Mouse (Mus musculus) embryonic facial prominence, embryonic 10.5 days (tissue): ENCODE results near the gene Chd6. TPM values are rescaled to one million over a fixed set of nuclear protein-coding genes. Genes with fewer than 3 reads are reported as not detected.

Experiments
- DNase-seq: peaks from one replicate; pipeline ENCODE4 v3.0.0-alpha.2; 2017; ENCODE audit warnings: low spot score
- H3K27ac ChIP-seq: fragments of 300-500 bp; sonication (generic); replicated peaks from 2 replicates; pipeline ENCODE4 v1.5.1; 2016; ENCODE audit warnings: mild to moderate bottlenecking
- H3K27me3 ChIP-seq: fragments of 300-500 bp; sonication (generic); replicated peaks from 2 replicates; pipeline ENCODE4 v1.6.1; 2016; ENCODE audit warnings: low read depth, mild to moderate bottlenecking; ENCODE audit not compliant: poor library complexity, severe bottlenecking
- H3K36me3 ChIP-seq: fragments of 300-500 bp; sonication (generic); replicated peaks from 2 replicates; pipeline ENCODE4 v1.6.1; 2016; ENCODE audit warnings: mild to moderate bottlenecking, moderate library complexity
- H3K4me1 ChIP-seq: fragments of 300-500 bp; sonication (generic); 2 replicates; pipeline ENCODE4 v1.6.1; 2016
- H3K4me3 ChIP-seq: fragments of 300-500 bp; sonication (generic); 2 replicates; pipeline ENCODE4 v1.5.1; 2016; ENCODE audit warnings: mild to moderate bottlenecking, moderate library complexity
- H3K9me3 ChIP-seq: fragments of 300-500 bp; sonication (generic); 2 replicates; pipeline ENCODE4 v1.6.1; 2016; ENCODE audit warnings: mild to moderate bottlenecking
- WGBS: fragments of 180-500 bp; shearing (Covaris S2); methylation state at CpG from one replicate; pipeline ENCODE4 v1.1.7; 2016; 5-methylcytosine and 5-hydroxymethylcytosine counted together
- polyA plus RNA-seq: library from polyadenylated mRNA; unstranded; fragments of >200 nt; fragmentation: Nextera tagmentation; extraction: Ambion mirVana; gene quantifications from 2 replicates; pipeline ENCODE4 v1.2.1, GENCODE M21; 2016

Chd6 gene
- polyA plus RNA-seq, 1 experiment from 2014 or later: 34.4 TPM

DNA sequence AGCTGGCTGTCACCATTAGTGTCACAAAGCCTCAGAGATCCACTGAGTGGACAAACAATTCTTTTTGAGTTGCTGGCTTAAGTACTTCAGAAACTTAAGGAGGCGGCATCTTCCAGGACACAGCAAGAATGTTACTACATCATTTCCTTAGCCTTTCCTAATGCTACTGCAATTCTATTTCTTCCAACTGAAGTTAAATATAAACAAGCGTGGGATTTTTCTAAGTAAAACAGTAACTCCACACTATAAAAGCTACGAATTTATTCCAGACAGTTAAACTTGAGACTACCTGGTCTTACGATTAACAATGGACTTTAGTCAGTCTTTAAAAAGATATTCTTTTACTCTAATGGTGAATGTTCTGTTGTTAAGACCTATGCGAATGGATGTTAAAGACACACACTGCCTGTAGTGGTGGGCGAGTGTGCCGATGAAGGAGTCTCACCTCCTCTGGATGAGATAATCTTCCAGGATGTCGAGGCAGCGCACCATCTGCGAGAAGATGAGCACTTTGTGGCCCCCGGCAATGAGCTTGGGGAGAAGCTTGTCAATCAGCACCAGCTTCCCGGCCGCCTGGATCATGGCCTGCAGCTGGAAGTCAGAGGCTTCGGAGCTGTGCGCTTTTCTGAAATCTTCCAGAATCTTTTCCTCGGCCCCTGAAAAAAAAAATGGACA, 96.2 kb downstream of the Chd6 start:
- WGBS: 91% methylated on average over 16 of the region's 16 CpGs
- no peak overlapping the region for H3K4me3 ChIP-seq
- DNase-seq: no peak
- H3K9me3 ChIP-seq: no peaks in the 10 kb centered on the region
- no peaks in the 10 kb centered on the region for H3K27me3 ChIP-seq
- no peak overlapping the region for H3K27ac ChIP-seq
- peaks cover 100% of the 10 kb centered on the region for H3K36me3 ChIP-seq
- H3K4me1 ChIP-seq: no peaks in the 10 kb centered on the region

DNA sequence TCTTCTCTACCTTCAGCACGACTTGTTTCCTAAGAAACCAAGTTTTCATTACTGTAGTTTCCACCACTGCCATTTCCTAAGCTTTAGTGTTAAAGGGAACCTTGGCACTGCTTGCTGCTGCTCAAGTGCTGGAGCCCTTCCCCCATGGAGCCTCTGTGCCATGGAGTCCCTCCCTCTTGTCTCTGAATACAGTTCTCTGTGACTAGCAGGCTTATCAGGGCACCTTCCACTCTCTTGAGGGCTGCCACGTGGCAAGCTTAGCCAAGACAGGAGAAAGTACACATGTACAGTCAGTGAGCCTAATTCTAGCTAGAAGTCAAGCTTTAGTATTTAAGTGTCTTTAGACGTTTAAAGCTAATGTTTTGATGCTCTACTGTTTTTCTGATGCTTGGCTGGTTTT, 104.5 kb downstream of the Chd6 start:
- H3K27me3 ChIP-seq: no peaks in the 10 kb centered on the region
- DNase-seq: no peak
- H3K4me1 ChIP-seq: no peaks in the 10 kb centered on the region
- no peaks in the 10 kb centered on the region for H3K9me3 ChIP-seq
- 78% methylated on average over 3 of the region's 3 CpGs for WGBS
- H3K36me3 ChIP-seq: peaks cover 83% of the 10 kb centered on the region
- H3K27ac ChIP-seq: no peak overlapping the region
- no peak overlapping the region for H3K4me3 ChIP-seq

DNA sequence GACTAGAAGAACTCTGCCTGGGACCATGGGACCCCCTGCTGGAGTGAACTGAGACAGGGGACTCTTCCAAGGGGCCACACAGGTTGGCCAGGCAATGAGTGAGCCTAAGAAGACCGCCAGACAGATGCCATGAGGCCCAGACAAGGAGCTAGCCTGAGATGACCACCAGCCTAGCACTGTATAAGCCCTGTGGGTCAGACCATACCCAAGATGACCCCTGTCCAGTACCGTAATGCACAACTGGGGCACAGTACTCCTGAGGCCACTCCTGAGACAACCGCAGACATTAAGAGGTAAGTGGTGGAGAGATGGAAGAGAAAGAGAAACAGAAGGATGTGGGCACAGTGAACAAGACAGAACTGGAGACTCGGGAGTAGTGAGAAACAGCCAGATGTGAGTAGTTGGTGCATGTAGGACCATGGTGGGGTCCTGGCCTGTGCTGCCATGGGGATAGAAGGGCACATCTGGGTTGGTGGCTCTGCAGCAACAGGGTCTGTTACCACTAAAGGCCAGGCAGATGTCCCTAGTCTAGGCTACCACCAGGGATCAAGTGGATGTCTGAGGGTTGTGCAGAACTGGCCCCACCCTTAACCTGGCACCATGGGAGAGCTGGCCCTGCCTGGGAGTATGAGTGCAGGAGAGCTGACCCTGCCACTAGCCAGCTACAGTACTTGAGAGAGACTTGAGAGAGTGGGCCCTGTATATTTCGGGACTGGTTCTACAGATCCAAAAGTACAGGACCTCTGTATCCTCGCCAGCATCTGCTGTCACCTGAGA, 111.7 kb downstream of the Chd6 start:
- no peaks in the 10 kb centered on the region for H3K27me3 ChIP-seq
- no peak for DNase-seq
- no peaks in the 10 kb centered on the region for H3K9me3 ChIP-seq
- 92% methylated on average over 6 of the region's 6 CpGs for WGBS
- no peak overlapping the region for H3K4me3 ChIP-seq
- H3K4me1 ChIP-seq: no peaks in the 10 kb centered on the region
- peaks cover 60% of the 10 kb centered on the region for H3K36me3 ChIP-seq
- no peak overlapping the region for H3K27ac ChIP-seq

- 82% methylated on average over 1 of the region's 1 CpGs for WGBS
- Histone ChIP-seq H3K36me3 (peaks cover 72% of the 10 kb centered on the region), H3K4me3 (no peak overlapping the region), H3K9me3 (no peaks in the 10 kb centered on the region), H3K27ac (no peak overlapping the region), H3K4me1 (peaks cover 7% of the 10 kb centered on the region; the same call in 1 of the 2 replicates), H3K27me3 (no peaks in the 10 kb centered on the region)
- no peak for DNase-seq
Observed at GRCm38 (mm10) chr2:160994181-160994580, 114.7 kb downstream of the Chd6 start.

- peaks cover 7% of the 10 kb centered on the region; the same call in 1 of the 2 replicates for H3K4me1 ChIP-seq
- no peaks in the 10 kb centered on the region for H3K27me3 ChIP-seq
- 94% methylated on average over 3 of the region's 3 CpGs for WGBS
- H3K36me3 ChIP-seq: peaks cover 72% of the 10 kb centered on the region
- H3K9me3 ChIP-seq: no peaks in the 10 kb centered on the region
- DNase-seq: no peak
- H3K4me3 ChIP-seq: no peak overlapping the region
- no peak overlapping the region for H3K27ac ChIP-seq
Observed at GRCm38 (mm10) chr2:160992465-160992864, 116.4 kb downstream of the Chd6 start.

DNA sequence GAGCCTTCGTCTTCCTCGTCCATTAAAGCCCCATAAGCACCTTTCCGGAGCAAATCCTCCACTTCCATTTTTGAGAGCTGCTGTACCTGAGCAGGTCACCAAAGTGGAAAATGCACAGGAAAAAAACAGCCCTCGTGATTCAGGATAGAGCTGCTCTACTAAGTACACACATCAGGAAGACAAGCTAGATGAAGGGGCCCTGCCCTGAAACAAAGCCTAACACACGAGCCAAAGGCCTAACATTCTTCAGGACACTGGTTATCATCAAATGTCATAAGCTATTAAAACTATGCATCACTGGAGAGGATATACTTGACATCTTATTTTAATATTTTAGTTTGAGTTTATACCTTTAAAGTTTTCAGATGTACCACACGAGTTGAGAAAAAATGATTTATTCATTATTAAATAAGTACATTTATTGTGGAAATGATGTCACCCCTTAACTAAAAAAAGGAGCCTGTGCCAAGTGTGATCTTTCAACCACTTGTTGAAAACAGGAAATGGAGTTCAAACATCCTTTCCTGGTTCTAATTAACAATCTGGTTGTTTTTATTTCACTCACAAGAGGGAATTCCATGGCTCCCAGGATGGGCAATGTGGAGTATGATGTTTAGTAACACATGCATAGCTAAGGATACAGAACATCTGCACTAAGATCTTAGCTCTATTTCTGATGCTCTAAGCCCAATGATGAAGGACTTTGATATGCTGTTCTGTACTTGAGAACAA, 118.4 kb downstream of the Chd6 start:
- 75% methylated on average over 6 of the region's 6 CpGs for WGBS
- DNase-seq: no peak
- H3K36me3 ChIP-seq: peaks cover 82% of the 10 kb centered on the region

GRCm38 (mm10) chr2:160987503-160987902, 121.4 kb downstream of the Chd6 start:
- no peak for DNase-seq
- peaks cover 97% of the 10 kb centered on the region for H3K36me3 ChIP-seq

More for the DNA sequence above, 118.4 kb downstream of the Chd6 start:
- Histone ChIP-seq H3K9me3 (no peaks in the 10 kb centered on the region), H3K27ac (no peak overlapping the region), H3K27me3 (no peaks in the 10 kb centered on the region), H3K4me1 (peaks cover 7% of the 10 kb centered on the region; the same call in 1 of the 2 replicates), H3K4me3 (no peak overlapping the region)

GRCm38 (mm10) chr2:160982636-160983035, 126.2 kb downstream of the Chd6 start:
- Histone ChIP-seq H3K4me1 (no peaks in the 10 kb centered on the region), H3K4me3 (no peak overlapping the region), H3K27me3 (no peaks in the 10 kb centered on the region), H3K9me3 (no peaks in the 10 kb centered on the region), H3K27ac (no peak overlapping the region), H3K36me3 (peaks cover 99% of the 10 kb centered on the region)
- WGBS: 91% methylated on average over 3 of the region's 3 CpGs
- DNase-seq: no peak

More at GRCm38 (mm10) chr2:160987503-160987902, 121.4 kb downstream of the Chd6 start:
- H3K4me3 ChIP-seq: no peak overlapping the region
- no peaks in the 10 kb centered on the region for H3K9me3 ChIP-seq
- no peak overlapping the region for H3K27ac ChIP-seq
- H3K4me1 ChIP-seq: peaks cover 7% of the 10 kb centered on the region; the same call in 1 of the 2 replicates
- no peaks in the 10 kb centered on the region for H3K27me3 ChIP-seq

DNA sequence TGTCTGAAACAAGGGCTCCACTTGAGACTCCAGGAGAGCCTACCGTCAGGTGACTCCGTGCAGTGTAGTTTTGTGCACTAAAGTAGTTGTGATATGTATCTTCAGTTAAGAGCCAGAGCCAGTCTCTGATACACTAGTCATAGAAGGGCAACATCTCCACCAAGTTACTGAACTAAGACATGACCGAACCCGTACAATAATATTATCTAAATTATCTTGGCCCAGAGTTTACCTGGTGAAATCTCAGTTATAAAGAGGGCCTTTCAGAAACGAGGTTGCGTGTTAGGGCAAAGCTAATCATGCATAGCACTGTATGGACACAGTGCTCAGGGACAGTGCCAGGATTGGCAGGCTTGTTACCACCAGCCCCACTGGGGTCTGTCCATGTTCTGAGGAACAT, 127.1 kb downstream of the Chd6 start:
- Histone ChIP-seq H3K27ac (no peak overlapping the region), H3K36me3 (peaks cover 99% of the 10 kb centered on the region), H3K9me3 (no peaks in the 10 kb centered on the region), H3K27me3 (no peaks in the 10 kb centered on the region), H3K4me3 (no peak overlapping the region), H3K4me1 (no peaks in the 10 kb centered on the region)
- WGBS: 97% methylated on average over 6 of the region's 6 CpGs
- no peak for DNase-seq

- peaks cover 97% of the 10 kb centered on the region for H3K36me3 ChIP-seq
Observed at GRCm38 (mm10) chr2:160978651-160979050, 130.2 kb downstream of the Chd6 start.

GRCm38 (mm10) chr2:160977248-160977647, 131.6 kb downstream of the Chd6 start:
- H3K9me3 ChIP-seq: no peaks in the 10 kb centered on the region
- no peaks in the 10 kb centered on the region for H3K4me1 ChIP-seq
- H3K36me3 ChIP-seq: peaks cover 97% of the 10 kb centered on the region
- 86% methylated on average over 1 of the region's 1 CpGs for WGBS
- DNase-seq: no peak
- no peak overlapping the region for H3K4me3 ChIP-seq
- H3K27ac ChIP-seq: no peak overlapping the region
- H3K27me3 ChIP-seq: no peaks in the 10 kb centered on the region

More at GRCm38 (mm10) chr2:160978651-160979050, 130.2 kb downstream of the Chd6 start:
- Histone ChIP-seq H3K4me3 (no peak overlapping the region), H3K4me1 (no peaks in the 10 kb centered on the region), H3K9me3 (no peaks in the 10 kb centered on the region), H3K27me3 (no peaks in the 10 kb centered on the region), H3K27ac (no peak overlapping the region)
- no peak for DNase-seq
- 83% methylated on average over 1 of the region's 1 CpGs for WGBS

- peaks cover 97% of the 10 kb centered on the region for H3K36me3 ChIP-seq
- H3K27ac ChIP-seq: no peak overlapping the region
- WGBS: 85% methylated on average over 5 of the region's 5 CpGs
- H3K9me3 ChIP-seq: no peaks in the 10 kb centered on the region
- no peak overlapping the region for H3K4me3 ChIP-seq
- no peak for DNase-seq
- H3K27me3 ChIP-seq: no peaks in the 10 kb centered on the region
- H3K4me1 ChIP-seq: no peaks in the 10 kb centered on the region
Observed at GRCm38 (mm10) chr2:160973648-160974215, 135.1 kb downstream of the Chd6 start.
